Mouse (Mus musculus) spleen, postnatal 10 days (tissue): Measurements from ENCODE around the gene Abhd16b.
A peak's percentile ranks its signal among the peaks of the same experiment; 100 is the strongest.
"Not testable (repeated sequence)": the region's sequence is repeated elsewhere in the genome, so short reads cannot be mapped to it uniquely, and the experiment has no call there.

Experiments
- DNase-seq, 2 experiments: peaks; one replicate each; pipeline ENCODE4 v3.0.0; 2021 to 2022; ENCODE audit warnings: low spot score in 2 of 2

The Abhd16b gene

GRCm38 (mm10) chr2:181487338-181488277 is 5.4 kb upstream of the Abhd16b start:
- DNase-seq = no peak

- DNase-seq = peak; percentile 71 to 88
Measured at GRCm38 (mm10) chr2:181491432-181492205, 1.4 kb upstream of the Abhd16b start.

GRCm38 (mm10) chr2:181492206-181492605 is 800 bp upstream of the Abhd16b start:
- DNase-seq = no peak

DNA sequence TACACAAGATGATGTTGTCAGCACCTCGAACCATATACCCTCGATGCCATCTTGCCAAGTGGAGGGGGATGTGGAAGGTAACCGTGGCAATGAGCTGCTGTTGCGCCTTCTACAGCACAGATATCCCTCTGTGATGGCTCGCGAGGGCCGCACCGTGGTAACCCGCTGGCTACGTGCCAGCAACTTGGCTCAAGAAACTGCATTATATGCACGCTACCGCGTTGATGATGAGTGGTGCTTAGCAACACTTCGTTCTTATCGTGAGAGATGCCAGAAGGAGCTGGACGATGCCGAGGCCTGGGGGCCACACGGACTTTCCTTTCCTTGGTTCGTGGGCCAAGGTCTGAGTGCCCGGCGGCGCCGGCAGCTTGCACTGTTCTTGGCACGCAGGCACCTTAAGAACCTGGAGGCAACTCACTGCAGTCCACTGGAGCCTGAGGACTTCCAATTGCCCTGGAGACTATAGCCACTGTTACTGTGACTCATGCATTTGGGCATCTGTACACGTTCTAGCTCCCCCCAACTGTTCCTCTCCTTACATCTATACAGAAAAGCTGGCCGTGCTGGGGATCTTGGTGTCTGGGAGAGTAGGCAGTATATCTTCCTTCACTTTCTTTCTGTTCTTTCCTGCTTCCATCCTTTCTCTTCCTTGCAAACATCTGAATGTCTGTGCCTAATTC is 1.4 kb downstream of the Abhd16b start:
- DNase-seq = no peak

DNA sequence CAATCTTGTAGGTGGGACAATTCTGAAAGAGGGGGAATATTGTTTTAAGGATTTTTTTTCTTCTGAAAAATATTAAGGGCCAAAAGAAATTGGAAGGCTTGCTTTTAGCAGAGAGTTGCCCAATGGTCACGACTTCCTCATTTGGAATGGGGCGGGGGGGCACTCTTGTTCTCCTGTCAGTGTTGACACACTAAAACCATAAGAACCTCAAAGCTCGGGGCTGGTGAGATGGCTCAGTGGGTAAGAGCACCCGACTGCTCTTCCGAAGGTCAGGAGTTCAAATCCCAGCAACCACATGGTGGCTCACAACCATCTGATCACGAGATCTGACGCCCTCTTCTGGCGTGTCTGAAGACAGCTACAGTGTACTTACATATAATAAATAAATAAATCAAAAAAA is 2.8 kb downstream of the Abhd16b start:
- not testable (repeated sequence) for DNase-seq

DNA sequence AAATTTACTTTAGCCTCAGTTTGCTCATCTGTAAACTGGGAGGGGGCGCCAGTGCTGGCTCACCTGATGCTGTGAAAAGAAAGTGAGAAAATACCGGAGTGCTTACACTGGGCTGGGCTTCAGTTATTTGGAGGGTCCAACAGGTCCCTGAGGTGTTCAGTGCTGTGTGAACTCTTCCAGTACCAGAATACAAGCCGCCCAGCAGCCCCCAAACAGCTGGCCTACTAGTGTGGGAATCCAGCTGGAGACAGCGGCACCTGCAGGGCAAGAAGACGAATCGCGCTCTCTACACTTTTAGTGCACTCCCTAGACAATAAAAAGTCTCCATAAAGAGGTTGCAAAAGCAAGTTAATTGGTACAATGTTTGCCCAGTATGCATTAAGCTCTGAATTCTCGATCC is 3.3 kb downstream of the Abhd16b start:
- peak; percentile 52 to 83 for DNase-seq

- peak; percentile 80 to 95 for DNase-seq
Measured at GRCm38 (mm10) chr2:181496831-181497547, 4.0 kb downstream of the Abhd16b start, which contains the start of gene Tpd52l2. Gene Tpd52l2 (plus strand): TSS chr2:181497142.

DNA sequence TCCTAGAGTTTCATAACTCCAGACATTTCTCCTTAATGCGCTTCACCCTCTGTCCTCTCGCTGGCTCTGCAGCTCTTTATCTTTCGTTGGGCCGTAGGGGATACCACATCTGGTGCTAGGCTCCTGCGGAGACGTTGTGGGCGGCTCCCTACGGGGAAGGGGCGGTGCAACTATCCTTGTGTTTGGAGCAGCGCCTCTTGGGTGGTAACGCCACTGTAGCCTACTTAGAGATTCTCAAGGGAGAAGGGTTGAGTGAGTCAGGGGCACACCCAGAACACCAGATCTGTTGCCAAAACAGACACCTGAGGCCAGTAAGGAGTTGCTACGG is 4.5 kb downstream of the Abhd16b start:
- peak; percentile 66 to 81 for DNase-seq

DNA sequence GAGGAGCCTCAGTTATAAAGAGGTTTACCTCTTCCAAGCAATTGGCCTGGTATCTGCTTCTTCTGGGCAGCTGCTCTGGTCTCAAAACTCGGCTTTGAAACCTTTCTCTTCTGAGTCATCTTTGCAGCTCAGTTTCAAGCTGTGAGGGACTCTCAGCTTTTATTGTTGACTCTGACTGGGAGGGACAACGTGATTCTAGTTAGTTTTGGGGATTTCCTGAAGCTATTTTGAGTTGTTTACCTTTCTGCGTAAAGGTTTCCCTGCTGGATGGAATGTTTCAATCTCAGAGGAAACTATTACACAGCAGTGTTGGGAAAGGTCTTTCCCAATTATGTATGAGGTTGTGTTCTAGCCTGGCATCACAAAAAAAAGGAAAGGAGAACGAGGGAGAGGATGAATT is 5.6 kb downstream of the Abhd16b start:
- DNase-seq = no peak

GRCm38 (mm10) chr2:181509191-181509590 is 16.2 kb downstream of the Abhd16b start:
- DNase-seq = no peak

DNA sequence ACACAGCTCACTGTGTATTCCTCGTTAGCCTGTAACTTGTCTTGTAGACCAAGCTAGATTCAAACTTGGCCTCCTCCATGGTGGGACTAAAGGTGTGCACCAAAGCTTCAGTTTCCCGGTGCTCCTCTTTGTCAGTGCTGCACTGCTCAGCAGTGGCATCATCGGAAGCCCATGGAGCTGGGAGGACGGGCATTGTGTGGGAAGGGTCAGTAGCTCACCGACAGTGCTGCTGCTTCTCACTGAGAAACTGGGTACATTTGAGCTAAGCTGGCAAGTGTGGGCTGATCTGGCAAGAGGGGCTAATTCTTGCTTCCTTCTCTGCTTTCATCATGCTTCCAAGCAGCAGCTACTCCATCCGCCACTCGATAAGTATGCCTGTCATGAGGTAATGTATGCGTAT is 18.2 kb downstream of the Abhd16b start:
- no peak for DNase-seq

- DNase-seq = no peak
Measured at GRCm38 (mm10) chr2:181519201-181519600, 26.2 kb downstream of the Abhd16b start.

DNA sequence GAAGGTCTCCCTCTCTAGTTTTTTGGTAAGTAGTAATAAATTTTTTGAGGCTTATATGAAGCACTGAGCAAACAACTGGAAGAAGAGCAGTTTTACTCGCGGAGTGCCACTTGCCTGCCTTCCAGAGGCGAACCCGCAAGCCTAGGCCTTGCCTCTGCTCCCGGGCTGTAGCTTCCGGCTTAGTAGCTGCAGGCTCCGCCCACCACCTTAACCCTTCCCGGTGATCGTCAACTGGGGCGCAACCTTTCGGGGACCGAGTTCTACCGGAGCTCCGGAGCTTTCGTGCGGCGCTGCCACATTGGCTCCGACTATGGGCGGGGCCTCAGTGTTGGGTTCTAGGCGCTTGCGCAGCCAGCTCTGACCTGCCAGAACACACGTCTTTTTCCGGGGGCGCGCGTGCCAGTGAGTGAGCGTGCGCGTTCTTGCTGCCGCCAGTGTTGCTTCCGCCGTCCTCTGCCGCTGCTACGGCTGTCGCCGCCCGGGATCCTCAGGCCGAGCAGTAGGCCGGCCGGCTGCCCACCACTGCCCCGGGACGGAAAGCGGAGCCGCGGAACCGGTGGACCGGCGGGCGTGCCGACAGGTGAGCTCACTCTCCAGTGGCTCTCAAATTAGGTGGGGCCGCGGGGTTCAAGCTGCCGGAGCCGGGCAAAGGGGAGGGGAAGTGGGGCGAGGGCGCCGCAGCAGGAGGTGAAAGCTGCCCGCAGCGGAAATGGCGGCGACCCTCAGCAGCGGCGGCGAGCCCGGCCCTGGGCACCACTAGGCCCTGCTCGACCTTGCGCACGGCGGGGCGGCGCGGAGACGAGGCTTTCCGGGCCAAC is 27.3 kb downstream of the Abhd16b start, which contains the start of gene Dnajc5:
Dnajc5 (plus strand) TSS at position 368 of the 818 bp plus-strand sequence.
- peak; percentile 94 to 98 for DNase-seq

DNA sequence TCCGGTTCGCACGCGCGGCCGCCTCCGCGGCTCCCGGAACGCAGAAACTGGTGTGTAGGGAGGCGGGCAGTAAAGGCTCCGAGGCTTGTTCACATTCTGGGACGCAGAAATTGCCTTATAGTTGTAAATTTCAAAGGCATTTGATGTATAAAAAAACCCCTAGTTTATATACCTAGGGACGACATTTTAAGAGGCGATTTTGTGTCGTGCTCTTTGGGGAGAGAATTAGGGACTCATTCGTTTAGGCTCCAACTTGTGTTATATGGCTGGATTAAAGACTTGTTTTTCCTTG is 27.9 kb downstream of the Abhd16b start:
- no peak for DNase-seq

- DNase-seq = peak; percentile 26 to 41
Measured at GRCm38 (mm10) chr2:181521491-181521890, 28.5 kb downstream of the Abhd16b start.

DNA sequence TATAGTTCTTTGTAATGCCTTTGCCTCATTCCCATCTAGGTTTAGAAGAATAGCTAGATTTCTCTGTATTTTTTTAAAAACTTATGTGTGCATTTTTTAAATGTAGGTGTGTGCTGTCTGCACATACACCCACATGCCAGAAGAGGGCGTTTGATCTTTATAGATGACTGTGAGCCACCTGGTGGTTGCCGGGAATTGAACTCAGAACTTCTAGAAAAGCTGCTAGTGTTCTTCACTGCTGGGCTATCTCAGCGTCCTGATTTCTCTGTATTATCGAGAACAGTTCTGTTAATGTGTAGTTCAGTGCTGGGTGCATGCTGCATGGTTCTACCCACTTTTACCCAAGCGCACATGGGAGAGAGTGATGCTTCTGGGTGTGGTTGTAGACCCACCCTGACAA is 29.8 kb downstream of the Abhd16b start:
- DNase-seq = peak; percentile 29 to 71

- no peak for DNase-seq
Measured at GRCm38 (mm10) chr2:181525526-181525925, 32.5 kb downstream of the Abhd16b start.

DNA sequence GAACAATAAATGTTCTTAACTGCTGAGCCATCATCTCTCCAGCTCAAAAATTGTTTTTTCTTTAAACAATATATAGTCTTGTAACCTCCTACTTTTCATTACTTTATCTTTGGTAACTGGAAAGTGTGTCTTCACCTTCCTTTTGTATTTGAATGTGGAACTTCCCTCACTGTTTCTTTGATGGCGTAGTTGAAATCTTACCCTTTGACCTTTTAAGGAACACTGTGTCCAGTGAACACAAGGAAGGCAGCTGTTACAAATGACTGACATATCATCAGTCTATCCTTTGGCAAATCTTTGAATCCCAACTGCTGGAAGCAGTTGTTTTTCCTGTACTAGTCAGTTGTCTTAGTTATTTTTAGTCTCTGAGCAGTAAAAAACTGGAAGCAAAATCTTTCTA is 36.1 kb downstream of the Abhd16b start:
- DNase-seq = no peak

DNA sequence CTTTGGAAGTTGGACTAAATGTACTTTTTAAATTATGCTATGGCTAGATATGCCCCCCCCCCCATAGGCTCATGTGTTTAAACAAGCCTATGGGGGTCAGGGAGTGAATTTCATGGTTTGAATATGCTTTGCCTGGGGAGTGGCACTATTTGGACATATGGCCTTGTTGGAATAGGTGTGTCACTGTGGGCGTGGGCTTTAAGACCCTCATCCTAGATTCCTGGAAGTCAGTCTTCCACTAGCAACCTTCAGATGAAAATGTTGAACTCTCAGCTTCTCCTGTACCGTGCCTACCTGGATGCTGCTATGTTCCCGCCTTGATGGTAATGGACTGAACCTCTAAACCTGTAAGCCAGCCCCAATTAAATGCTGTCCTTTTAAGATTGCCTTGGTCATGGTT is 39.6 kb downstream of the Abhd16b start:
- no peak for DNase-seq

DNA sequence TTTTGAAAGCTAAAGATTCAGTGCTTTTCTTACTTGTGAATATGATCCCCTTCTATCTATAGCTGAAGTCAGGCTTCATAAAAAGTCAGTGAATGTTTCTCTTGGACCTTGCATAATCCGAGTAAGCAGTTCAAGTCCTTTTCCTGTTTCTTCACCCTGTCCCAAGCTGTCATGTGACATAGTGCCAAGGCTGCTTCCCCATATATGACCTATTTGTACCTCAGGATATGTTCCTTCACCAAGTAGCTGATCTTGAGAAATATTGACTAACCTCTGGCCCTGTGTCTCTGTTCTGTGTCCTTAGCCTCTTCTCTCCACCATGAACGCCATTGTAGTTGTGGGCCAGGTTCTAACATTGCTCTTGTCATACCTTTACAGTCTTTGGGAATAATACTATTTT is 43.4 kb downstream of the Abhd16b start:
- DNase-seq = no peak
